Mouse (Mus musculus) thymus, adult 18-20 months (tissue): Measurements from ENCODE around the gene P2rx6.
"Not testable (repeated sequence)": the region's sequence is repeated elsewhere in the genome, so short reads cannot be mapped to it uniquely, and the experiment has no call there.

ENCODE experiments used
- DNase-seq, 2 experiments: peaks; one replicate each; pipeline ENCODE4 v3.0.0; 2022; ENCODE audit warnings: mixed read lengths in 2 of 2

P2rx6 gene

DNA sequence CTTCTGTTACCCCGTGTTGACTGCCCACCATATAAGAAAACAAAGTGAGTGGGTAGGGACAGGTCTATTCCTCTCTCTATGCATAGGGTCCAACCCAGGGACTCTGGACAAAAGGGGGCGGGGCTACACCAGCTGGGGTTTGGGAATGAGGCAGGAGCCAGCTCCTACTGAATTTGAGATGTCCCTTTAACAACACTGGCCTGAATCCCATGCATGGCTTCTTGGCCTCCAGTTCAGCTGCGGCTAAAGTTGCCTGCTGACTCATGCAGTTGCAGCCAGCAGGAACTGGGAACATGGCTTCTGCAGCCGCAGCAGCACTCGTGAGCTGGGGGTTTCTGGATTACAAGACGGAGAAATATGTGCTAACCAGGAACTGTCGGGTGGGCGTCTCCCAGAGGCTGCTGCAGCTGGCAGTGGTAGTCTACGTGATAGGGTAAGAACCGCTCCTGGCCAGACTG is at the start of gene P2rx6:
Gene P2rx6 (plus strand): TSS at position 135 of the 458 bp plus-strand sequence.
- no peak for DNase-seq

DNA sequence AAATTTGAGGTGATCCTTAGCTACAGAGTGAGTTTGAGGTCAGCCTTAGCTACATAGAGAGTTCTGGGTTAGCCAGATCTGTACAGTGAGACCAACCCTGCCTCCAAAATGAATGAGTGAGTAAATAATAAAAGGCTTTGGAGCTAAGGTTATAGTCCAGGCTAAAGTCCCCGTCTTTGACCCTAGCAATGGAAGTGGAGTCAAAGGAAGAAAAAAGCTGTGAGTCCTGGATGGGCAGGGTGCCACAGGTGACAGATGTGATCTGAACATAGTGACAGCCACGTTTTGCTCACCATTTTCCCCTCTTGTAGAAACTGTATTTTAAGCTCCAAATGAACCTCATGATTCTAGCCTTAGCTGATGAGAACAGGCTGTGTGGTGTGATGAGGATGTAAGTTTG is 42.8 kb upstream of the P2rx6 start:
- no peak for DNase-seq

DNA sequence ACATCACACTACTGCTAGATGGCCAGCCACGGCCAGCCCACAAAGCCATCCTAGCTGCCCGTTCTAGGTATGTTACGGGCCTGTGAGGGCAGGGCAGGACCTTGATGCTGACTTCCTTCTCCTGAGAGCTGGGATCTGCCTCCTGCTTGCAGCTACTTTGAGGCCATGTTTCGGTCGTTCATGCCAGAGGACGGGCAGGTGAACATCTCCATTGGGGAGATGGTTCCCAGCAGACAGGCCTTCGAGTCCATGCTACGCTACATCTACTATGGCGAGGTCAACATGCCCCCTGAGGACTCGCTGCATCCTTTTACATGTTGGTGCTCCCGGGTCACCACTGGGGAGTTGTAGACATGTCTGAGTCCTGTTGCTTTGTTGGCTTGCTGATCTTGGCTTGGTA is 37.5 kb upstream of the P2rx6 start:
- no peak for DNase-seq

DNA sequence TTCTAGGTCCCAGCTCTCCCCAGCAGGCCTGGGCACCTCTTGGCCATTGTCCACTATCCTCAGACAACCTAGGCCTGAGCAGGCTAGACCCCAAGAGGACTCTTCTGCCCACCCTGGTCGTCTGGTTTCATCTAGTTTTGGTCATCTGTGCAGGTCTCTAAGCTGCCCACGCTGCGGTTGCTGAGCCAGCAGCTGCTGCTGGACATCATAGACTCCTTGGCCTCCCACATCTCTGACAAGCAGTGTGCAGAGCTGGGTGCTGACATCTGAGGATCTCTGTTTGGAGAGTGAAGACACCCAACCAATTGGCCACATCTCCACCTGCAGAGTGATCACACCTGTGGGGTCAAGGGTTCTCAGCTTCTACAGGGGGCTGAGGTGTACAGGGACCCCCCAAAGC is 36.2 kb upstream of the P2rx6 start:
- DNase-seq = no peak

DNA sequence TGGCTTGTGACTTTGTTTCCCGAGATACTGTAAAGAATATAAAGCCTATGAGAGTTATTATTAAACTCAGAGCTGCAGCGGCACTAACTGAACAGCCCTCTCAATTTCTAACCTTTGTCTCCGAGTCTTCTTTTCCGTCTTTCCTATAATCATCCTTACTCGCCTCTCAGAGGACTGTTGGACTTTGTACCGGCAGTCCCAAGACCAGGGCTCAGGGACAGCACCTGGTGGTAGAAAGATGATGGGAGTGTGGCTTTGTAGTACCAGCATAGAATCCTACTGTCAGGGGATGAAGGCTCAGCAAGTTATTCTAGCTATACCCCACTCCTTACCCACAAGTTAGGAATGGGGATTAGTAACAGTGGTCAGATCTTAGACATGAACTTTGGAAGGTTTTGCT is 35.5 kb upstream of the P2rx6 start:
- DNase-seq = no peak

DNA sequence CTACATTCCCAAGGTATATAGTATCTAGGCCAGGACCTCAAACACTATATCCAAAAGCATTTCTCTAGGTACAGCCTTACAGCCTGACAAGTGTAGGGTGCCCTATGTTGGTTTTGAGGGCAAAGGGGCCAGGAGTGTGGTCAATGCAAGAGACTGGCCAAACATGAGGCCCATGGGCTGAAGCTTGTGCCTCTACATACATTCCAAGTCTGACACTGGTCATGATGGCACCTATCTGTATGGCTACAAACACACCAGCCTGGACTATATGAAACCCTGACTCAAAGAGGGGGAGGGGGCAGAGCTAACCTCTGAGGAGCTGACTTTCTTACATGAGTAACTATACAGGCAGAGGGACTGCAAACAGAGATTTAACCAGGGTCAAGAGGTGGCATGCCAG is 34.1 kb upstream of the P2rx6 start:
- DNase-seq = no peak

DNA sequence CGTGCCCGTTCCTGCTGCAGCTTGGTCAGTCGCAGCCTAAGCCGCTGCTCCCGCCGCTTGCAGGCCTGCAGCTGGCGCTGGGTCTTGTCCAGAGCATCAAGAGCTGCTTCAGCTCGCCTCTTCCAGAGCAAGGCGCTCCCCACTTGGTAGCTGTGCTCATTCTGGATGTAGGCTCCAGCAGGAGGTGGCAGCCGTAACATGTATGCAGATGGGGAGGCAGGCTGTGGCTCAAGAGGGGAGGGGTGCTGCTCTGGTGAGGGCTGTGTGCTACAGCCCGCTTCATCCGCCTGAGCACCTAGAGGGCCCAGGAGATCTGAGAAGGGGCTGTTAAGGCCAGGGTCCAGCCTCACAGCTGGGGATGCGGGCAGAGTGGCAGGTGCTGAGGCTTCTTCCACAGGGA is 33.4 kb upstream of the P2rx6 start:
- no peak for DNase-seq

DNA sequence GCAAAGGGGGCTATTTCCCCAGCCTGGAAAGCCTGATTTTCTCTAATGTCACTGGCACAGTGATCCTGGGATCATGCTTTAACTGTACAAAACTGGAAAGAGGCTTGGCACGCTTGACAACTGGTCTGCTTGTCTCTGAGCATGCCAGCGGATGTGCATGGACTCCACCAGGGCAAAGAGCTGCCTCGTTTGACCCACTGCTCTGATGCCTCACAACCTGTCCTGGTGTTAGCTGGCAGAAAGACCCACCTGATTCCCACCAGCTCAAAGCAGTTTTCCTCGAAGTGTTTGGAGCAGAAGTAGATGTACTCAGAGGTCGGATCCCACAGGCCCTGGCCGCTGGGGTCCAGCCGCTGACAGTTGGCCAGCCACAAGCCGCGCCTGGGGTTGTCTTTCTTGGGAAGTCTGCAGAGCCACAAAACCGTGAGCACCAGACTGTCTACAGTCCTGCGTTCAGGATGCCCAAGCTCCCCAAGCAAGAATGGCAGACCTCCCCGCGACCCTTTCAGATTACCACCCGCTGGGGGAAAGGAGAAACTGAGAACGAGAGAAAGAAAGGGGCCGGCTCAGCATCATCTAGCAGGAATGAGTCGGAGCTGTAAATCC is 31.6 kb upstream of the P2rx6 start:
- DNase-seq = peak; percentile 20 to 29

DNA sequence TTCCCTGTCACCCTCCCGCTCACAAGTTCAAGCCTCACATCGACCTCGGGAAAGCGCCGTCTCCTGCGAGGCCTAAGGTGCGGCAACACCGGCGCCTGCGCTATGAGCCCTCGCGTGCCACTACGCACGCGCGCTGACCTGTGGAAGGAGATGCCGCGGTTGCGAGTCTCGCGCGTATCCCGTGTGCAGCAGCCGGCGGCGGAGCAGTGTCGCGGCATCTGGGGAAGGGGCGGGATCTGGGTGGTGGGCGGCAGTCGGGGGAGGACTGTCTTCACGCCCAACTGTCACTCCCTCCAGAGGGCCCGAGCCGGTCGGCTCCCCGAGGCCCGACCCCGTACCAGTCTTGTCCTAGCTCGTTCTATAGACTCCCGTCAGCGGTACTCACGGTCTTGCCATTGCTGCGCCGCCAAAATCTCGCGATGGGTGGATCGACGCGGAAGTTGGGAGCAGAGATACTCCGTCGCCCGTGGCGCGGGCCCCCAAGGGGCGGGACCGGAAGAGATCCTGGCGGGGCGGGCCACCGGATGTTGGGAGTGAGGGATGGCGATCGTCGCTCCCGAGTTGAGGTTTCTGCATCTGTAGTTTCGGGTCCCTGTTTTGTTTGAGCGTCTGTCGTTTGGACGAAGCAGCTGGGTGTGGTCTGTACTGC is 30.9 kb upstream of the P2rx6 start, which contains the start of gene Thap7:
Gene Thap7 (minus strand): TSS at position 497 of the 649 bp plus-strand sequence.
- DNase-seq = peak; percentile 94 to 96

DNA sequence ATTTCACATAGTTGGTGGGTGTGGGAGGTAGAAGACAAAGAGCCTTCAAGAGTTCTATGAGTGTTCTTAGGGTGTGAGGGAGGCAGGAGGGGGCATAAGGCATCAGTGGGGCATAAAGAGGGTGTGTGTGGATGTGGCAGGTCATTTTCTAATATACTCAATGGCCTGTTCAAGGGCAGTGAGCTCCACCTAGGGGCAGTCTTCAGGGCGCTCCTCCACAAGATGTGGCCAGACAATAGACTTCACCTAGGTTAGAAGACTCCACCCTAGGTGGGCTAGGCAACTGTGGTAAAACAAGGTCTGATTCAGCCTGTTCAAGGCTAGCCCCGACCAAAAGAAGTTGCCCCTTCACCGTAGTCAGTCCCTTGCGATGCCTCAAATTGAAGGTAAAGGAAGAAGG is 29.4 kb upstream of the P2rx6 start:
- DNase-seq = no peak

DNA sequence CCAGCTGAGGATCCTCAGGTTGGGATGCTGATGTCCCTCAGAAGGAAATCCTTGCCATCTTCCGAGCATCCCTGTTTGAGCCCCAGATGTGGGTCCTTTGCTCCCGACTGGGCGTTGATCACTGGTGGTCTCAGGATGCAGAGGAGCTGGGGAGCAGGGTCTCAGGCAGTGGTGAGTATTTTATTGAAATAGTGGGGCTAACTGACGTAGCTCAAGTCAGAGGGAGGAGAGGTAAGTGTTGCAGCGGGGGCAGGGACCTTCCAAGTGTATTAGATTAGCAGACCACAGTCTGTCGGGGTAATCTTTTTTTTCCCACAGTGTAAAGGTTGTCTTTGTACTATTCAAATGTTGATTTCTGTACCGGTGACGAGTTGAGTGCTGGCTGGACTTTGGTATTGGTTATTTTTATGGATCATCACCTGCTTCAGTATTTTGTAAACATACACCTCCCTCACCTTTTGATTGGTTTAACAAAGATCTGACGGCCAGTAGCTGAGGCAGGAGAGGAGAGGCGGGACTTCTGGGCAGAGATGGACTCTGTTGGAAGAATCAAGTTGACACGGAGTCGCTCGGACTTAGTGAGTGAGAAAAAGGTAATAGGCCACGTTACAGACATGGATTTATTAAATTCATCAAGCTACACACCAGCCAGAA is 28.9 kb upstream of the P2rx6 start:
- DNase-seq = no peak

DNA sequence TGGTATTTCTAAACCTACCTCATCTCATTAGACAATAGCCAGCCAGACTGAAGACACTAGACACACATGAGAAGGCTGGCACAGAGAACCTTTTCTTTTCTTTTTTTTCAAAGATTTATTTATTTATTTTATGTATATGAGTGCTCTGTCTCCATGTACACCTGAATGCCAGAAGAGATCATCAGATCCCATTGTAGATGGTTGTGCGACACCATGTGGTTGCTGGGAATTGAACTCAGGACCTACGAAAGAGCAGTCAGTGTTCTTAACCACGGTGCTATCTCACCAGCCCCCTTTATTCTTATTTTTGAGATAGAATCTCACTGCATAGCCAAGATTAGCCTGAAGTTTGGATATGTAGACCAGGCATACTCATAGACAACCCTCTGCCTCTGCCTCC is 25.1 kb upstream of the P2rx6 start:
- no peak for DNase-seq

DNA sequence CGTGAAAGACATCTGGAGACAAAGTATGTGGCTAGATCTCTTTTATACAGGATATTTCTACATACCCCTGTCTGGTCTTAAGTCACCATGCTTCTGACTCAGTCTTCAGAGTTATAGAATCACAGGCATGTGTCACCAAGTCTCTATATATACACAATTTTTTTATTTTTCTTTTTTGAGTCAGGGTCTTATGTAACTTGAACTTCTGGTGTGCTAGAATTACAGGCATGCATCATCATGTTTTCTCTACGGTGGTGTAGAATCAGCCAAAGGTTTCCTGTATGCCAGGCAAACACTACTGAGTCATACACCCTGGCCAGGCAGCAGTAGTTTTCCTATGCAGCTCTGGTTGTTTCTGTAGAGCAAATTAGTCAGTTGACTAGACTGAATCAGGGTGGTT is 19.1 kb upstream of the P2rx6 start:
- no peak for DNase-seq

DNA sequence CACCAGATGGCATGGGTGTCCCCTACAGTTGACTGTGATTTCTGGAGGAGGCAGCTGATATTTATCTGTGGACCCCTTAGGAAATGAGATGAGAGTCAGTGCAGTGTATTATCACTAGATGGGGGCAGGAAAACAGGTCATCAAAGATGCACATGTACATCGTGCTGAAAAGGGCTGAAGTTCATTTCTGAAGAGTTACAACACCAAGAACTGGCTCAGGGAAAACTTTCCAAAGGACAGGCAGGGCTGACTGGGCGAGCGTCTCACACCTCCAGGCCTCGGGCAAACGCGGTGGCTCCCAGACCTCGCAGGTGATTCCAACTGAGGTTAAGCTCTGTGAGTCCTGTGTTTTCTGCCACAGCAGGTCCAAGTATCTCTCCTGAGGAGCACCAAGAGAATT is 8.8 kb upstream of the P2rx6 start:
- no peak for DNase-seq

DNA sequence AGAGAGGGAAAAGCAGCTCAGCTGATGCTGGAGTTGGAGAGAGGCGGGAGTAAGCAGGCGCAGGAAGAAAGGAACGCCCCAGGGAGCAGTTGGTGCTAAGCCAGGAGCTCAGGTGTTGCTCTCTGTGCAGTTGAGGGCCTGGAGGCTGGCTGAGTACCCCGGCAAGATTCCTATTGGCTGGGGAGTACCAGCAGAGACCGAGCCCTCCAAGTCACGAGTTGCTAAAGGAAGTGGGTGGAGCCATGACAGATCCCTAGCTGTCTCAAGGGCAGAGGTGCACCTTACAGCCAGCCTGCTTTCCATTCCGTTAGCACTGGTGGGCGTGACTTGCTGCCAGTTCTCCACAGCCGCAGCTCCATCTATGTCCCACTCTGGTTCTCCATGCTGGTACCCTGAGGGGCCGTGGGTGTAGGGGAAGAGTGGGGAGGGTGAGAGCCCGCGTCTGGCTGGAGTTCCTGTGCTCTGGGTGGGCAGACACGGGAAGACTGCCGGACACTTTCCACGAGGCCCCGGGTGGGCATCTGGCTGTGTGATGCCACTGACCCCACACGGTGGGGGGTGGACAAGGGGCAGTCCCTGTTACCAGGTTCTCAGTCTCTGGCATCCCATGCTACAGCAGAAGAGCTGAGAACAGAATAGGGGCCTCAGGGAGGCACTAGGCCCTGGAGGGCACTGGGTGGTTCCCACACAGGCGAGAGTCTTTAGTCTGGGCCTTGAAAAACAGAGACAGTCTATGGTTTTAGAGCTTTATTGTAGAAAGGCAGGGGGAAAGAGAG is 7.6 kb upstream of the P2rx6 start:
- peak; percentile 64 to 80 for DNase-seq

DNA sequence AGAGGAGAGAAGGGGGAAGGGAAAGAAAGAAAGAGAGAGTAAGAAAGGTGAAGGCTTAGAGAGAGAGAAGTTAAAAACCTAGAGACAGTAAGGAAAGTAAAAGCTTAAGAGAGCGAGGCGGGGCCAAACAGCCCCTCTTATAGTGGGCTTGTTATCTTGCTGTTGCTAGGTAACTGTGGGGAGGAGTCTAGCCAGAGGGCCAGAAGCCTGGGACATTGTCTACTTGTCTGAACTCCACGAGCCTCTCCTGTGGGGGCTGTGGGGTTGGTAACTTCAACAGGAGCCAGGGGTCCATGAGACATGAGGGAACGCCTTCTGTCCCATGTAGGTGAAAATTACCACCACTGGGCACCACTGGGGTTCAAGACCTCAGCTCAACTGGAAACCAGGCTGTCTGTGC is 7.0 kb upstream of the P2rx6 start:
- not testable (repeated sequence) for DNase-seq

DNA sequence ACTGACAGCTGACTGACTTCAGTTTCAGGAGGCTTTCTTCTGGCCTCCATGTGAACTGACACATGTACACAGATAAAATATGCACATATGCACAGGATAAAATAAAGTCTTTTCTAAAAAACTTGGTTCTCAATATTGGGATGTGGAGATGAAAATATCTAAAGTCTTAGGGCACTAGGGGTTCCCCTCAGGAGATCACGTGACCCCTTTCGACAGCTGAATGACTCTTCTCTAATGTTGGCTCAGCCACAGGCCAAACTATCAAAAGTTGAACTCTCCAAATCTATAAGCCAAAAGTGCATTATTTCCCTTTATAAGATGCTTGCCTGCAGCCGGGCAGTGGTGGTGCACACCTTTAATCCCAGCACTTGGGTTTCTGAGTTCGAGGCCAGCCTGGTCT is 5.5 kb upstream of the P2rx6 start:
- DNase-seq = no peak

DNA sequence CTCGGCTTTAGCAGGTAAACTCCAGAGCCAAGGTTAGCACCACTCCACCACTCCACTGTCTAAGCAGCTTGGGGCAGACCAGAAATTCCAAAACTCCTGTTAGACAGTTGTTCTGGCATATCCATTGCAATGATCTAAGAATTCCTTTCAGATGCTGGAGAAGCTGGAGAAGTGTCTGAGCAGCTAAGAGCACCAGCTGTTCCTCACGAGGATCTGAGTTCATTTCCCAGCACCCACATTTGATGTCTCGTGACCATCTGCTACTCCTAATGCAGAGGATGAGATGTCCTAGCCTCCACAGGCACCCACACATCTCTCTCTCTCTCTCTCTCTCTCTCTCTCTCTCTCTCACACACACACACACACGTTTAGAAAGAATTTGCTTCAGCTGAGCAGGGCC is 4.8 kb upstream of the P2rx6 start:
- no peak for DNase-seq

DNA sequence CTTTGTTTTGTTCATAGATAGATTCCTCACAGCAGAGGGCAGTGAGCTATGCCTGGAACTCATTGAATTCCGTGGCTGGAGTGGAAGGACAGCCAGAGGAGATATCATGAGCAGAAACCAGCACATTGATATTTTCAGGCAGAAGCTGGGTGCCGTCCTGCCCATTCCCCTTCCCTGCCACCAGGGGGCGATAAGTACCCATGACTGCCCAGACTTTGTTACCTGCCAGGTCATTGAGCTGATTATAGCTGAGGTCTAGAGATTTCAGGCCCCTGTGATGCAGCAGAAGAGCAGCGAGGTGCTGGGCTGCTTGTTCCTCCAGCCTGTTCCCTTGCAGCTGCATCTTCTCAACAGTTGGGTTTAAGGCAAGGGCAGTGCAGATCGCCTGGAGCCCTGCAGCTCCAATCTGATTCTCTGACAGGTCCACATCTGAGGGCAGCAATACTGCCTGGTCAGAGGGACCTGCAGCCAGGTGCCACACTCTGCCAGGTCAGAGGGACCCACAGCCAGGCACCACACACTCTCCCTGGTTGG is 3.7 kb upstream of the P2rx6 start:
- peak; percentile 19 to 26 for DNase-seq

DNA sequence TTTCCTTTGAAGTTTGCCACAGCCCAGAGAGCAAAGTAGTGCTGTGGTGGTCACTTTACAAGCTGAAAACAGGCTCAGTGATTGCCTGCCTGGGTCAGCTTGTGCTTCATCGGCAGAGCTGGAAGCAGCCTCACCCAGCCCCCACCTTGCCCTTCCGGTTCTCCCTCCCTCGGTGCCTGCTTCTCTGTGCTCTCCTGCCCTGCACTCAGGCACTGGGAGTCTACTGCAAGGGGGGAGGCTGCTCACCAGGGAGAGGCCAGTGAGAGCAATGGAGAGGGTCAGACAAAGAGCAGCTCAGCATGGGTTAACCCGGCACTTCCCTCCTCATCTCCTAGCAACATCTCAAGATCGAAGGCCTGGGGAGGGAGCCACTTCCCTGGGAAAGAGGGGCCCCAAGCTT is 2.9 kb upstream of the P2rx6 start:
- DNase-seq = no peak

DNA sequence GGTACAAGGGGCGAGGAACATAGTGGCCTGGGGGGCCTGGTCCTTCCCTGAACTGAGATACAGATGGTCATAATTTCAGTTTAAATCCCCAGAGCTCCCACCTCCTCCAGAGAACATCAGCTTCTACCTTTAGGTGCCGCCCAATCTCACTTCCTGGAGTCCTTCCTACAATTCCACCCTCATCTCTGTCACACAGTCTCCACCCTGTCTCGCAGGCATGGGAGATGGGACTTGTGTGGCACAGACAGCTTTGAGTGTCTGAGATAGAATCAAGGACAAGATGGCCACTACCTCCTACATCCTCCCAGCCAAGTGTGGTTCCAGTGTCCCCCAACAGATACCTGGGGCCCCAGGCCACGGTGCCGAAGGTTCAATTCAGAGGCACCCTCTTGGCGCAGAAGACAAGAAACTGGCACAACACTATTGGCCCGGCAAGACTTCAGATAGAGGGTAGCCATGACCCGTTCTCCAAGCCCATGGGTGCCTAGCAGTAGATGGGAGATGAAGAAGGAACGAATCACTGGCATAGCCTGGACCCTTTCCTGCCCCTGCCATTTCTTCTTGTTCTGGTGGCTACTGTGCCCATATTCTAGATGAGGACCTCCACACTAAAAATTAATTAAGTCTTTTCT is 2.2 kb upstream of the P2rx6 start:
- no peak for DNase-seq

DNA sequence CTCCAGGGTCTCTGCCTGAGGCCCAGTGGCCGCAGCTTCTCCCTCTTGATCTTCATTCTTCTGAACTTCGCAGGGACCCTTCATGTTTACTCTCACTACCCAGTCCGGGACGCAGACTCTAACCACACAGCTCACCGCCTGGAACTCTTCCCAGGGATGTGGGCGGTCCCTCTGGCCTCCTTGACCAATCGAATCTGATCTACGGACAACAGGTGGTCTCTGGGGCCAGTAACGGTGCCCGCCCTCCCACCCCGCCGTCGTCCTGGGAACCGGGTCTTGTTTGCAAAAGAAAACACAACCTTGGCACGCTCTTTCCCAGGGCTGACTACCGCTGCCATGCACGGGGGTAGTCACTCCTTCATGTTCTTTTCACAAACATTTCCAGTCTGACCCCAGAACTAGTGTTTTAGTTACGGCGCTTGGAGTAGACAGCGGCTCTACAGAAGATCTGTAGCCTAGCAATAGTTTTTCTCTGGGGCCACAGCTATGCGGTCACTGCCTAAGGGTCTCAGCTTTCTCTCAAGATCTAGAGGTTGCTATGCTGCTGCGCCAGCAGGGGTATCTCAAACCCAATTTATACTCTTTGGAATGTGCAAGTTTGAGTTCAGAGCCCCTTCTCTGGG is 446 bp upstream of the P2rx6 start, which contains the start of gene Lrrc74b:
Gene Lrrc74b (minus strand): TSS at position 120 of the 623 bp plus-strand sequence.
- no peak for DNase-seq
